Mouse (Mus musculus) lung, postnatal 0 days (tissue): ENCODE data around the gene Trem3. TPM values are rescaled to one million over a fixed set of nuclear protein-coding genes. Genes with fewer than 3 reads are reported as not detected.

Experiments used
- ATAC-seq: fragments of 200-750 bp; cut with Nextera tagmentation; 2 replicates; pipeline ENCODE4 v1.8.0; 2017; ENCODE audit warnings: moderate library complexity
- DNase-seq: peaks from one replicate; pipeline ENCODE4 v3.0.0-alpha.2; 2016; ENCODE audit warnings: low spot score
- H3K27ac ChIP-seq: fragments of 300-500 bp; sonication (generic); 2 replicates; pipeline ENCODE4 v1.5.1; 2014; ENCODE audit warnings: antibody characterized with exemption, mild to moderate bottlenecking, low read length, mixed read lengths
- H3K27me3 ChIP-seq: fragments of 300-500 bp; sonication (generic); replicated peaks from 2 replicates; pipeline ENCODE4 v1.6.1; 2014; ENCODE audit warnings: low read length, mixed read lengths; ENCODE audit not compliant: insufficient read depth
- H3K36me3 ChIP-seq: fragments of 300-500 bp; sonication (generic); 2 replicates; pipeline ENCODE4 v1.6.1; 2014; ENCODE audit warnings: low read length, mixed read lengths; ENCODE audit not compliant: insufficient read depth
- H3K4me1 ChIP-seq: fragments of 300-500 bp; sonication (generic); 2 replicates; pipeline ENCODE4 v1.6.1; 2014; ENCODE audit warnings: antibody characterized with exemption, low read depth, low read length, mixed read lengths; ENCODE audit not compliant: insufficient read depth
- H3K4me2 ChIP-seq: fragments of 300-500 bp; sonication (generic); replicated peaks from 2 replicates; pipeline ENCODE4 v1.6.1; 2014; ENCODE audit warnings: low read depth, mild to moderate bottlenecking, low read length, moderate library complexity, mixed read lengths
- H3K4me3 ChIP-seq: fragments of 300-500 bp; sonication (generic); 2 replicates; pipeline ENCODE4 v1.5.1; 2014; ENCODE audit warnings: low read depth, low read length
- H3K9ac ChIP-seq: fragments of 300-500 bp; sonication (generic); replicated peaks from 2 replicates; pipeline ENCODE4 v1.6.1; 2014; ENCODE audit warnings: low read depth, mild to moderate bottlenecking
- H3K9me3 ChIP-seq: fragments of 300-500 bp; sonication (generic); 2 replicates; pipeline ENCODE4 v1.6.1; 2016; ENCODE audit warnings: low read length, mixed read lengths
- CTCF ChIP-seq: IDR thresholded peaks from 2 replicates; pipeline ENCODE4 v1.5.1; 2016; ENCODE audit warnings: antibody characterized with exemption, mild to moderate bottlenecking
- EP300 ChIP-seq: IDR thresholded peaks from 2 replicates; pipeline ENCODE4 v1.6.1; 2016; ENCODE audit warnings: antibody characterized with exemption, mild to moderate bottlenecking, control low read depth
- WGBS: fragments of 180-500 bp; shearing (Covaris S2); extraction: QIAGEN DNeasy Blood & Tissue Kit; methylation state at CpG from one replicate; pipeline ENCODE4 v1.1.7; 2014; 5-methylcytosine and 5-hydroxymethylcytosine counted together
- polyA plus RNA-seq: library from polyadenylated mRNA; unstranded; fragments of >200 nt; fragmentation: Nextera tagmentation; extraction: Ambion mirVana; gene quantifications from 2 replicates; pipeline ENCODE4 v1.2.1, GENCODE M21; 2015

Gene Trem3
- polyA plus RNA-seq, 1 experiment from 2014 or later = 2.0 TPM

GRCm38 (mm10) chr17:48301792-48302191, 54.2 kb downstream of the Trem3 start:
- WGBS = 81% methylated on average over 5 of the region's 5 CpGs
- no peak for DNase-seq
- Histone ChIP-seq H3K4me1 (no peaks in the 10 kb centered on the region), H3K9me3 (no peaks in the 10 kb centered on the region), H3K9ac (no peak overlapping the region), H3K27me3 (no peaks in the 10 kb centered on the region), H3K27ac (no peak overlapping the region), H3K36me3 (no peaks in the 10 kb centered on the region), H3K4me2 (no peak overlapping the region), H3K4me3 (no peak overlapping the region)
- no peak for ATAC-seq
- TF ChIP-seq CTCF (no peak), EP300 (no peak)

Other genes with a start within 250 kb of the Trem3 start
- not detected in 2 replicates for gene 1700122O11Rik, start 209.5 kb upstream of the Trem3 start, polyA plus RNA-seq
- not detected in 2 replicates for gene 1700067P10Rik, start 158.5 kb upstream of the Trem3 start, polyA plus RNA-seq
- 0.12 and 0.32 TPM in 2 replicates for gene 9830107B12Rik, start 101.5 kb upstream of the Trem3 start, polyA plus RNA-seq
- gene A530064D06Rik, start 80.5 kb upstream of the Trem3 start, polyA plus RNA-seq = 0.52 and 0.80 TPM in 2 replicates
- 1.4 and 1.7 TPM in 2 replicates for gene Trem1, start 15.0 kb upstream of the Trem3 start, polyA plus RNA-seq
- gene Treml4, start 16.5 kb downstream of the Trem3 start, polyA plus RNA-seq = 2.2 and 2.8 TPM in 2 replicates
- 0.40 and 0.54 TPM in 2 replicates for gene Treml2, start 51.7 kb downstream of the Trem3 start, polyA plus RNA-seq
- gene B430306N03Rik, start 68.4 kb downstream of the Trem3 start, polyA plus RNA-seq = 0.58 and 0.92 TPM in 2 replicates
- 5.1 and 6.8 TPM in 2 replicates for gene Trem2, start 98.6 kb downstream of the Trem3 start, polyA plus RNA-seq
- gene Treml1, start 112.1 kb downstream of the Trem3 start, polyA plus RNA-seq = 4.3 and 5.0 TPM in 2 replicates
- 5.6 and 8.5 TPM in 2 replicates for gene Nfya, start 162.1 kb downstream of the Trem3 start, polyA plus RNA-seq
- 43.9 and 45.8 TPM in 2 replicates for gene Oard1, start 162.2 kb downstream of the Trem3 start, polyA plus RNA-seq
- 5.6 and 6.5 TPM in 2 replicates for gene Apobec2, start 185.2 kb downstream of the Trem3 start, polyA plus RNA-seq
- 2.0 and 3.1 TPM in 2 replicates for gene Tspo2, start 203.7 kb downstream of the Trem3 start, polyA plus RNA-seq
- 0.44 and 0.69 TPM in 2 replicates for gene Unc5cl, start 207.1 kb downstream of the Trem3 start, polyA plus RNA-seq